Mouse (Mus musculus): ENCODE measurements around the gene Nudt6. TPM values are rescaled to one million over a fixed set of nuclear protein-coding genes. Genes with fewer than 3 reads are reported as not detected.

Nudt6 gene
- 10 to 100 TPM; 24.8 to 25.5 TPM for total RNA-seq (2021)
- long read RNA-seq, experiment 1, transcript Nudt6-201 (5 exons, 1,155 nt) = major isoform, 9 of 20 reads
- long read RNA-seq, experiment 1, partial matches to known transcripts = 0 of 20 reads
- long read RNA-seq, experiment 1, other reads (novel, unspliced or antisense) = 9 of 20 reads
- long read RNA-seq, experiment 2, transcript Nudt6-202 (5 exons, 1,070 nt) = minor isoform, 5 of 40 reads
- long read RNA-seq, experiment 2, transcript Nudt6-201 (5 exons, 1,155 nt) = major isoform, 25 of 40 reads
- long read RNA-seq, experiment 2, partial matches to known transcripts = 0 of 40 reads
- long read RNA-seq, experiment 2, other reads (novel, unspliced or antisense) = 8 of 40 reads

- peak; percentile 94 for DNase-seq
These were observed at the start of gene Nudt6 for GRCm38 (mm10) chr3:37420072-37420471. TSS of gene Nudt6 (minus strand) at chr3:37420211.

- DNase-seq = no peak
These were observed 49.3 kb upstream of the Nudt6 start for GRCm38 (mm10) chr3:37469353-37469752.

- DNase-seq = no peak
These were observed 48.2 kb upstream of the Nudt6 start for GRCm38 (mm10) chr3:37468170-37468569.

- DNase-seq = no peak
These were observed 36.0 kb upstream of the Nudt6 start for GRCm38 (mm10) chr3:37455992-37456391.

- no peak for DNase-seq
These were observed 23.4 kb upstream of the Nudt6 start for GRCm38 (mm10) chr3:37443409-37443808.

GRCm38 (mm10) chr3:37439770-37440169 is 19.8 kb upstream of the Nudt6 start:
- DNase-seq = no peak

GRCm38 (mm10) chr3:37430359-37430758 is 10.3 kb upstream of the Nudt6 start:
- DNase-seq = no peak

- DNase-seq = no peak
These were observed 6.1 kb upstream of the Nudt6 start for GRCm38 (mm10) chr3:37426069-37426468.

GRCm38 (mm10) chr3:37421179-37421578 is 1.2 kb upstream of the Nudt6 start:
- DNase-seq = no peak

GRCm38 (mm10) chr3:37420641-37421040 is 630 bp upstream of the Nudt6 start:
- no peak for DNase-seq

- peak; percentile 97 for DNase-seq
These were observed 486 bp downstream of the Nudt6 start, which contains the start of gene Spata5 for GRCm38 (mm10) chr3:37419458-37419991. TSS of gene Spata5 (plus strand) at chr3:37419896.

GRCm38 (mm10) chr3:37418961-37419457 is 1.0 kb downstream of the Nudt6 start:
- peak; percentile 57 for DNase-seq

- DNase-seq = no peak
These were observed 1.7 kb downstream of the Nudt6 start for GRCm38 (mm10) chr3:37418341-37418740.

- peak; percentile 84 for DNase-seq
These were observed 5.5 kb downstream of the Nudt6 start for GRCm38 (mm10) chr3:37414413-37414960.

- no peak for DNase-seq
These were observed 6.6 kb downstream of the Nudt6 start for GRCm38 (mm10) chr3:37413446-37413845.

GRCm38 (mm10) chr3:37407598-37407997 is 12.4 kb downstream of the Nudt6 start:
- no peak for DNase-seq

- DNase-seq = peak; percentile 68
These were observed 18.0 kb downstream of the Nudt6 start for GRCm38 (mm10) chr3:37401729-37402610.

GRCm38 (mm10) chr3:37398661-37399395 is 21.2 kb downstream of the Nudt6 start:
- peak; percentile 72 for DNase-seq

GRCm38 (mm10) chr3:37397646-37398045 is 22.4 kb downstream of the Nudt6 start:
- DNase-seq = no peak

- no peak for DNase-seq
These were observed 22.9 kb downstream of the Nudt6 start for GRCm38 (mm10) chr3:37396930-37397608.

GRCm38 (mm10) chr3:37387310-37387709 is 32.7 kb downstream of the Nudt6 start:
- no peak for DNase-seq

Measured in gastrocnemius, postnatal 10 days (tissue).